Mouse (Mus musculus) right cerebral cortex, postnatal 36 days (tissue): Measurements from ENCODE around the gene Ndfip2.

Experiments used
- DNase-seq, 2 experiments: peaks; one replicate each; pipeline ENCODE4 v3.0.0; 2022; ENCODE audit warnings: low spot score in 2 of 2, mixed read lengths in 1 of 2

Gene Ndfip2

GRCm38 (mm10) chr14:105287557-105287956 lies 29.2 kb downstream of the Ndfip2 start:
- DNase-seq = no peak

GRCm38 (mm10) chr14:105287972-105288371 lies 29.6 kb downstream of the Ndfip2 start:
- no peak for DNase-seq

GRCm38 (mm10) chr14:105288529-105288928 lies 30.2 kb downstream of the Ndfip2 start:
- no peak for DNase-seq

GRCm38 (mm10) chr14:105292139-105292538 lies 33.8 kb downstream of the Ndfip2 start:
- peak in 1 of 2 experiments; percentile 34 for DNase-seq

- no peak for DNase-seq
Observed at GRCm38 (mm10) chr14:105293777-105294176, 35.4 kb downstream of the Ndfip2 start.

- DNase-seq = no peak
Observed at GRCm38 (mm10) chr14:105295820-105296582, 37.6 kb downstream of the Ndfip2 start.

- no peak for DNase-seq
Observed at GRCm38 (mm10) chr14:105299744-105300255, 41.4 kb downstream of the Ndfip2 start.

GRCm38 (mm10) chr14:105300551-105300950 lies 42.2 kb downstream of the Ndfip2 start:
- no peak for DNase-seq

GRCm38 (mm10) chr14:105302708-105303107 lies 44.3 kb downstream of the Ndfip2 start:
- no peak for DNase-seq

- DNase-seq = no peak
Observed at GRCm38 (mm10) chr14:105307716-105308115, 49.3 kb downstream of the Ndfip2 start.

- no peak for DNase-seq
Observed at GRCm38 (mm10) chr14:105312366-105312765, 54.0 kb downstream of the Ndfip2 start.

- no peak for DNase-seq
Observed at GRCm38 (mm10) chr14:105312944-105313343, 54.6 kb downstream of the Ndfip2 start.

GRCm38 (mm10) chr14:105313877-105314276 lies 55.5 kb downstream of the Ndfip2 start:
- DNase-seq = no peak

- DNase-seq = no peak
Observed at GRCm38 (mm10) chr14:105321712-105322111, 63.3 kb downstream of the Ndfip2 start.

- DNase-seq = no peak
Observed at GRCm38 (mm10) chr14:105322829-105323228, 64.5 kb downstream of the Ndfip2 start.

- DNase-seq = no peak
Observed at GRCm38 (mm10) chr14:105323448-105323847, 65.1 kb downstream of the Ndfip2 start.

- DNase-seq = peak; percentile 41 to 66
Observed at GRCm38 (mm10) chr14:105328397-105329302, 70.3 kb downstream of the Ndfip2 start.

- peak; percentile 64 to 67 for DNase-seq
Observed at GRCm38 (mm10) chr14:105333475-105334094, 75.2 kb downstream of the Ndfip2 start.

GRCm38 (mm10) chr14:105341765-105342164 lies 83.4 kb downstream of the Ndfip2 start:
- DNase-seq = no peak

- DNase-seq = no peak
Observed at GRCm38 (mm10) chr14:105354121-105354520, 95.7 kb downstream of the Ndfip2 start.
